Mouse (Mus musculus) liver, embryonic 16.5 days (tissue): ENCODE results near the gene Gm4871. TPM values are rescaled to one million over a fixed set of nuclear protein-coding genes. Genes with fewer than 3 reads are reported as not detected.

Source experiments
- ATAC-seq: fragments of 200-750 bp; cut with Nextera tagmentation; 2 replicates; pipeline ENCODE4 v1.8.0; 2017; ENCODE audit warnings: low read depth, mild to moderate bottlenecking, moderate number of reproducible peaks, moderate library complexity
- H3K27ac ChIP-seq: fragments of 300-500 bp; sonication (generic); 2 replicates; pipeline ENCODE4 v1.5.1; 2014; ENCODE audit warnings: mild to moderate bottlenecking, low read length
- H3K27me3 ChIP-seq: fragments of 300-500 bp; sonication (generic); 2 replicates; pipeline ENCODE4 v1.6.1; 2014; ENCODE audit warnings: low read depth, low read length, mixed read lengths; ENCODE audit not compliant: control insufficient read depth, insufficient read depth
- H3K36me3 ChIP-seq: fragments of 300-500 bp; sonication (generic); 2 replicates; pipeline ENCODE4 v1.6.1; 2014; ENCODE audit warnings: mild to moderate bottlenecking; ENCODE audit not compliant: control insufficient read depth, insufficient read depth
- H3K4me1 ChIP-seq: fragments of 300-500 bp; sonication (generic); 2 replicates; pipeline ENCODE4 v1.6.1; 2014; ENCODE audit warnings: low read depth, low read length, mixed read lengths; ENCODE audit not compliant: control insufficient read depth
- H3K4me2 ChIP-seq: fragments of 300-500 bp; sonication (generic); 2 replicates; pipeline ENCODE4 v1.6.1; 2014; ENCODE audit warnings: low read depth, low read length, mixed read lengths
- H3K4me3 ChIP-seq: fragments of 300-500 bp; sonication (generic); 2 replicates; pipeline ENCODE4 v1.5.1; 2014; ENCODE audit warnings: low read depth, mild to moderate bottlenecking, low read length
- H3K9ac ChIP-seq: fragments of 300-500 bp; sonication (generic); 2 replicates; pipeline ENCODE4 v1.6.1; 2014; ENCODE audit warnings: low read depth, low read length
- H3K9me3 ChIP-seq: fragments of 300-500 bp; sonication (generic); replicated peaks from 2 replicates; pipeline ENCODE4 v1.6.1; 2016; ENCODE audit warnings: low read length; ENCODE audit not compliant: control insufficient read depth
- WGBS: fragments of 180-500 bp; shearing (Covaris S2); extraction: QIAGEN DNeasy Blood & Tissue Kit; methylation state at CpG from one replicate; pipeline ENCODE4 v1.1.7; 2014; ENCODE audit not compliant: insufficient replicate concordance; 5-methylcytosine and 5-hydroxymethylcytosine counted together
- polyA plus RNA-seq: library from polyadenylated mRNA; unstranded; fragments of >200 nt; fragmentation: Nextera tagmentation; extraction: Ambion mirVana; gene quantifications from 2 replicates; pipeline ENCODE4 v1.2.1, GENCODE M21; 2015

The Gm4871 gene
- polyA plus RNA-seq, 1 experiment from 2014 or later, result not detected

DNA sequence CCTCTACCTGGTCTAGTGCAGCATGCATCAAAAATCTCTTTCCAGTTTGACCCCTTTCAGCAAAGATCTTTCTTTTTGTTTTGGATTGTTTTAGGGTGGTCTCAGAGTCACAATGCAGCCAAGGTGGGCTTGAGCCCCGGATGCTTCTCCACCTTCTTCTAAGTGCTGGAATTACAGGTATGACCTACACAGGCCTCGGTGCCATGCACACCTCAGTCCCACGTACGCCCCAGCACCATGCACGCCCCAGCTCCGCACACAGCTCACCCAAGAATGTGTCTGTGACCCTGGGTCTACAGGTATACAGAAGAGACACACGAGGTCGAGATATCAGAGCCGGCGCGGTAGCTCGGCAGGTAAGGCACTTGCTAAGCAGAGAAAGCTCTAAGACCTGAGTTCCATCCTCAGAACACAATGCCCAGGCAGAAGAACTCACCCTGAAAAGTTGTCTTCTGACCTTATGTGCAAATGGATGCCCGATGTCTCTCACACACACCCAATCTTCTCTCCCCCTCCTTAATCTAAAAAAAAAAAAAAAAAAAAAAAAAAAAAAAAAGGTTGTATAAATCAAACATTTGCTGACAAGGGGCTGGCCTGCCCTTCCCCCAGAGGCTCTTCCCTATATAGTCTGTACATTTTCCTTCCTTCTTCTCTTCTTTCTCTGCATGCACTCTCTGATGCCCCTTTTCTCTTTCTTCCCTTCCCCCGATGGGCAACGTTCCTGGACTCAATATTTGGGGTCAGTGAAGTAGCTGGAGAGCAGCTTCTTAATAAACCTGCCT lies 23.5 kb downstream of the Gm4871 start:
- Histone ChIP-seq H3K9ac (no peak overlapping the region), H3K36me3 (no peaks in the 10 kb centered on the region), H3K27me3 (no peaks in the 10 kb centered on the region), H3K4me1 (no peaks in the 10 kb centered on the region; the same call in none of the 2 replicates), H3K4me3 (no peak overlapping the region), H3K4me2 (no peak overlapping the region), H3K9me3 (no peaks in the 10 kb centered on the region), H3K27ac (no peak overlapping the region)
- WGBS, result 73% methylated on average over 15 of the region's 15 CpGs
- no peak for ATAC-seq

DNA sequence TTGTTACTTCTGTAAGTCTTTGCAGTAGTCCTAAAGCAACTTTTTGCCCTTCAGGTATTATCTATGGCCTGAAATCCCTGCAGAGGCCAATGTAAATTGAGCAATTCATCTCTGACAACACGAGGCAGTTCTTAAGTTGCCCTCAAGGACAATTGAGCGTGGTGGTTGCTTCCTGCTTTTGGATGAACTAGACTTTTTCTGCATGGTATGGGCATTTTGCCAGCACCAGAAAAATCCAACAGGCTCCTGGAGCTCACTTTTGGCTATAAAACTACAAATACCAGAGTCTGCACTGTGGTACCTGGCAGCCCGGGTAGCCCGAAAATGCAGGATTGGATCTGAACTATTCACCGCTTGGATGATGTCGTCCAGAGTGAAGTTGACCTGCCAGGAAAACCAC lies 27.0 kb downstream of the Gm4871 start:
- Histone ChIP-seq H3K4me3 (no peak overlapping the region), H3K27me3 (no peaks in the 10 kb centered on the region), H3K36me3 (no peaks in the 10 kb centered on the region), H3K27ac (no peak overlapping the region), H3K9ac (no peak overlapping the region), H3K4me2 (no peak overlapping the region), H3K4me1 (no peaks in the 10 kb centered on the region; the same call in none of the 2 replicates), H3K9me3 (no peaks in the 10 kb centered on the region)
- 61% methylated on average over 6 of the region's 6 CpGs for WGBS
- ATAC-seq, result no peak

DNA sequence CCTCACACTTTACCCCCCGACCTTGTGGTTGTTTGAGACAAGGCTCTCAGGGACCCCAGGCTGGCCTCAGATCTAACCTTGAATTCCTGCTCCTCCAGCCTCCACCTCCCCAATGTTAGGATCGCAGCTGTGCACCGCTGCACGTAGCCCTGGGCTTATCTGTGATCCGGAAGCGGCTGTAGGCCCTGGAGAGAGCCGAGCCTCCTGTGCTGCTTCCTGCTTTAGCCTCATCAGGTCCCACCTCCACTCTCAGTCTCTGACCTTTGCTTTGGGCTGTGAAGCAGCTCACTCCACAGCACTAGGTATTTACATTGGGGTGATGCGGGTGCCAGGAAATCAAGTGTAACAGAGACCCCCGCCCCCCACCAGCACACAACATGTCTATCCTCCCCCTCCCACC lies 28.1 kb downstream of the Gm4871 start:
- peak; percentile 65 for ATAC-seq
- no peak overlapping the region for H3K9ac ChIP-seq
- 49% methylated on average over 9 of the region's 9 CpGs for WGBS
- no peaks in the 10 kb centered on the region for H3K36me3 ChIP-seq
- no peaks in the 10 kb centered on the region for H3K27me3 ChIP-seq
- no peak overlapping the region for H3K4me2 ChIP-seq
- H3K27ac ChIP-seq, result no peak overlapping the region
- H3K9me3 ChIP-seq, result no peaks in the 10 kb centered on the region
- H3K4me3 ChIP-seq, result no peak overlapping the region
- H3K4me1 ChIP-seq, result no peaks in the 10 kb centered on the region; the same call in none of the 2 replicates

- H3K27ac ChIP-seq, result no peak overlapping the region
- H3K4me2 ChIP-seq, result no peak overlapping the region
- H3K9me3 ChIP-seq, result no peaks in the 10 kb centered on the region
- H3K4me3 ChIP-seq, result no peak overlapping the region
- H3K9ac ChIP-seq, result no peak overlapping the region
- 56% methylated on average over 3 of the region's 3 CpGs for WGBS
- H3K27me3 ChIP-seq, result no peaks in the 10 kb centered on the region
- H3K36me3 ChIP-seq, result no peaks in the 10 kb centered on the region
- no peaks in the 10 kb centered on the region; the same call in none of the 2 replicates for H3K4me1 ChIP-seq
- ATAC-seq, result no peak
These were observed 29.2 kb downstream of the Gm4871 start for GRCm38 (mm10) chr5:145003362-145003761.

DNA sequence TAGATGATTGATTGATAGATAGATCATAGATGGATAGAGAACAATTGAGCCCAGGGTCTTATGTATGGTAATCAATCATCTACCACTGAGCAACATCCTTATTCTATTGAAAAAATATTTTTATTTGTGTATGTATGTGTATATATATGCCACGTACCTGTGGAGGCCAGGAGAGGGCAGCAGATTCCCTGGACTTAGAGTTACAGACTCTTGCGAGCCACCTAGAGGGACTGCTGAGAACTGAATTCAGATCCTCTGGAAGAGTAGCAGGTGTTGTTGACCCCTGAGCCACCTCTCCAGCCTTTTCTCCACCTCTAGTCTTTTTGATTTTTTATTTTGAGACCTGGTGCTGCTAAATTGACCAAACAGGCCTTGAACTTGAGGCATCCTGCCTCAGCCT lies 34.1 kb downstream of the Gm4871 start:
- WGBS, result 38% methylated on average over 2 of the region's 2 CpGs
- Histone ChIP-seq H3K4me1 (no peaks in the 10 kb centered on the region), H3K4me2 (no peak overlapping the region), H3K9ac (no peak overlapping the region), H3K27me3 (no peaks in the 10 kb centered on the region), H3K4me3 (no peak overlapping the region), H3K36me3 (no peaks in the 10 kb centered on the region), H3K27ac (no peak overlapping the region), H3K9me3 (no peaks in the 10 kb centered on the region)
- no peak for ATAC-seq

- Histone ChIP-seq H3K27me3 (no peaks in the 10 kb centered on the region), H3K36me3 (no peaks in the 10 kb centered on the region), H3K4me2 (no peak overlapping the region), H3K4me1 (no peaks in the 10 kb centered on the region), H3K4me3 (no peak overlapping the region), H3K9ac (no peak overlapping the region), H3K27ac (no peak overlapping the region), H3K9me3 (no peaks in the 10 kb centered on the region)
- no peak for ATAC-seq
- WGBS, result 66% methylated on average over 5 of the region's 5 CpGs
These were observed 42.1 kb downstream of the Gm4871 start for GRCm38 (mm10) chr5:144990481-144990880.

DNA sequence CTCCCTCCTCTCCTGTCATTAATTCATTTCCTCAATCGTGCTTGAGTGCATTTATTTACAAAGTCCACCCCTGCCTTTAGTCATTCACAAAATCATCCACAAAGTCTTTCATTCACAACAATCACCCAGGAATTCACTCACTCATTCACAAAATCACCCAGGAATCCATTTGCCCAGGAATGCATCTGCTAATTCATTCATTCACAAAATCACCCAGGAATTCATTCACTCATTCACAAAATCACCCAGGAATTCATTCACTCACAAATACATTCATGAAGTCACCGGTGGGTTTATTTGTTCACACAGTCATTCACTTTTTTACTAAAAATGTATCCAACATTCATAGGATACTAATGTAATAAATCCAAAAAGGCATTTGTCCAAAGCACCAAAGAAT lies 42.5 kb downstream of the Gm4871 start:
- no peak for ATAC-seq
- Histone ChIP-seq H3K4me3 (no peak overlapping the region), H3K4me2 (no peak overlapping the region), H3K9ac (no peak overlapping the region), H3K4me1 (no peaks in the 10 kb centered on the region), H3K36me3 (no peaks in the 10 kb centered on the region), H3K27ac (no peak overlapping the region), H3K9me3 (no peaks in the 10 kb centered on the region), H3K27me3 (no peaks in the 10 kb centered on the region)
- 50% methylated on average over 2 of the region's 2 CpGs for WGBS

- Histone ChIP-seq H3K36me3 (no peaks in the 10 kb centered on the region), H3K27me3 (no peaks in the 10 kb centered on the region), H3K9me3 (no peaks in the 10 kb centered on the region), H3K4me1 (no peaks in the 10 kb centered on the region), H3K4me2 (no peak overlapping the region), H3K27ac (no peak overlapping the region), H3K9ac (no peak overlapping the region), H3K4me3 (no peak overlapping the region)
- ATAC-seq, result no peak
- 78% methylated on average over 4 of the region's 4 CpGs for WGBS
These were observed 43.5 kb downstream of the Gm4871 start for GRCm38 (mm10) chr5:144989061-144989405.

DNA sequence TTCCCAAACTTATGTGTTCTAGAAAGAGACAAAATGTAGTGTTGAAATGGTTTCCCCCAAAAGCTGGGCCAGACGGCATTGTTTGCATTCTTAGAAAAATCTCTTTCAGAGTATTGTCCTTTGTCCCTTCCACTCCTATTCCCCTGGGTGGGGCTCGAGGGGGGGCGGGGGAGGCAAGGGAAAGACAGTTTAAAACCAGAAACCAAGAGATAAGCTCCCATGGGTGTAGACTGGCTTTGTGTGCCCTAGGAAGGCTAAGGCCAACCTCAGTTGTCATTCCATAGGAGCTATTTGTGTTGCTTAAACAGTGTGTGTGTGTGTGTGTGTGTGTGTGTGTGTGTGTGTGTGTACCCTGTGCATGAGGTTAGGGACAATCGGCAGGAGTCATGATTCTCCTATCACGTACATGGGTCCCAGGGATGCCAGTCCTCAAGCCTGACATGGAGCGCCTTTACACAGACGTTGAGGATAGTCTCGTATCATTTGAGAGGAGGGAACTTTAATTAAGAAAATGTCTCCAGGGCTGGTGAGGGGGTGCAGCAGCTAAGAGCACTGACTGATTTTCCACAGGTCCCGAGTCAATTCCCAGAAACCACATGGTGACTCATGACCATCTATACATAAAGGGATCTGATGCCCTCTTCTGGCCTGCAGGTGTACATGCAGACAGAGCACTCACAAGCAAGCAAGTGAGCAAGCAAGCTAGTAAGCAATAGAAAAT lies 44.1 kb downstream of the Gm4871 start:
- no peak overlapping the region for H3K27ac ChIP-seq
- 39% methylated on average over 9 of the region's 9 CpGs for WGBS

More for the DNA sequence above, 44.1 kb downstream of the Gm4871 start:
- H3K9ac ChIP-seq, result no peak overlapping the region
- no peak overlapping the region for H3K4me3 ChIP-seq
- no peaks in the 10 kb centered on the region for H3K9me3 ChIP-seq
- H3K4me2 ChIP-seq, result no peak overlapping the region
- ATAC-seq, result peak; percentile 21; the same call in 1 of the 2 replicates
- no peaks in the 10 kb centered on the region for H3K27me3 ChIP-seq
- H3K4me1 ChIP-seq, result no peaks in the 10 kb centered on the region
- H3K36me3 ChIP-seq, result no peaks in the 10 kb centered on the region
